Mouse (Mus musculus) hindbrain, postnatal 0 days (tissue): ENCODE data around the gene Plcb4. TPM values are rescaled to one million over a fixed set of nuclear protein-coding genes. Genes with fewer than 3 reads are reported as not detected.

ENCODE experiments used
- ATAC-seq: fragments of 200-750 bp; cut with Nextera tagmentation; 2 replicates; pipeline ENCODE4 v1.8.0; 2017; ENCODE audit warnings: mild to moderate bottlenecking, moderate TSS enrichment, moderate library complexity
- DNase-seq: peaks from one replicate; pipeline ENCODE4 v3.0.0-alpha.2; 2015; ENCODE audit warnings: low spot score
- H3K27ac ChIP-seq: fragments of 300-500 bp; sonication (generic); 2 replicates; pipeline ENCODE4 v1.5.1; 2014; ENCODE audit warnings: mild to moderate bottlenecking
- H3K27me3 ChIP-seq: fragments of 300-500 bp; sonication (generic); 2 replicates; pipeline ENCODE4 v1.6.1; 2014; ENCODE audit warnings: low read length, mixed read lengths; ENCODE audit not compliant: insufficient read depth
- H3K36me3 ChIP-seq: fragments of 300-500 bp; sonication (generic); 2 replicates; pipeline ENCODE4 v1.6.1; 2014; ENCODE audit warnings: low read length, mixed read lengths; ENCODE audit not compliant: insufficient read depth
- H3K4me1 ChIP-seq: fragments of 300-500 bp; sonication (generic); 2 replicates; pipeline ENCODE4 v1.6.1; 2014; ENCODE audit warnings: antibody characterized with exemption, low read length, mixed read lengths; ENCODE audit not compliant: insufficient read depth
- H3K4me2 ChIP-seq: fragments of 300-500 bp; sonication (generic); 2 replicates; pipeline ENCODE4 v1.6.1; 2014; ENCODE audit warnings: low read depth, mild to moderate bottlenecking, low read length, moderate library complexity, mixed read lengths
- H3K4me3 ChIP-seq: fragments of 300-500 bp; sonication (generic); 2 replicates; pipeline ENCODE4 v1.5.1; 2014; ENCODE audit warnings: low read length
- H3K9ac ChIP-seq: fragments of 300-500 bp; sonication (generic); replicated peaks from 2 replicates; pipeline ENCODE4 v1.6.1; 2014; ENCODE audit warnings: mild to moderate bottlenecking, low read length, moderate library complexity, mixed read lengths
- H3K9me3 ChIP-seq: fragments of 300-500 bp; sonication (generic); 2 replicates; pipeline ENCODE4 v1.6.1; 2016; ENCODE audit warnings: low read length, mixed read lengths
- CTCF ChIP-seq: IDR thresholded peaks from 2 replicates; pipeline ENCODE4 v1.5.1; 2016; ENCODE audit warnings: antibody characterized with exemption, control low read depth, low read depth
- WGBS: fragments of 180-500 bp; shearing (Covaris S2); extraction: QIAGEN DNeasy Blood & Tissue Kit; methylation state at CpG from one replicate; pipeline ENCODE4 v1.1.7; 2014; 5-methylcytosine and 5-hydroxymethylcytosine counted together
- polyA plus RNA-seq: library from polyadenylated mRNA; unstranded; fragments of >200 nt; fragmentation: Nextera tagmentation; extraction: Ambion mirVana; gene quantifications from 2 replicates; pipeline ENCODE4 v1.2.1, GENCODE M21; 2015
- total RNA-seq: library from RNA; depleted of rRNA; stranded (reverse); fragments of >200 nt; gene quantifications from 2 replicates; pipeline ENCODE4 v1.2.3, GENCODE M21; 2014

Plcb4 gene
- total and polyA plus RNA-seq, 2 experiments from 2014 or later: 43.0 to 46.9 TPM

GRCm38 (mm10) chr2:135712331-135712730 is 53.5 kb downstream of the Plcb4 start:
- ATAC-seq: no peak
- H3K4me1 ChIP-seq: peaks cover 12% of the 10 kb centered on the region
- TF ChIP-seq CTCF: no peak
- no peak overlapping the region for H3K4me3 ChIP-seq
- H3K27me3 ChIP-seq: no peaks in the 10 kb centered on the region
- no peaks in the 10 kb centered on the region for H3K9me3 ChIP-seq
- no peaks in the 10 kb centered on the region for H3K36me3 ChIP-seq
- DNase-seq: peak; percentile 26
- H3K27ac ChIP-seq: 0 out of 2 replicates have a peak overlapping the region, but pooled peaks have one; percentile 69
- H3K9ac ChIP-seq: no peak overlapping the region
- peak overlapping the region; percentile 49 for H3K4me2 ChIP-seq
- WGBS: 12% methylated on average over 5 of the region's 5 CpGs

- WGBS: 63% methylated on average over 6 of the region's 6 CpGs
- H3K9ac ChIP-seq: no peak overlapping the region
- DNase-seq (no peak), ATAC-seq (no peak)
- H3K27ac ChIP-seq: no peak overlapping the region
- peaks cover 17% of the 10 kb centered on the region for H3K4me1 ChIP-seq
- no peak overlapping the region for H3K4me3 ChIP-seq
- no peak overlapping the region for H3K4me2 ChIP-seq
- no peak for TF ChIP-seq CTCF
- no peaks in the 10 kb centered on the region for H3K9me3 ChIP-seq
- no peaks in the 10 kb centered on the region for H3K27me3 ChIP-seq
- no peaks in the 10 kb centered on the region for H3K36me3 ChIP-seq
These were observed 54.1 kb downstream of the Plcb4 start for GRCm38 (mm10) chr2:135712921-135713320.

DNA sequence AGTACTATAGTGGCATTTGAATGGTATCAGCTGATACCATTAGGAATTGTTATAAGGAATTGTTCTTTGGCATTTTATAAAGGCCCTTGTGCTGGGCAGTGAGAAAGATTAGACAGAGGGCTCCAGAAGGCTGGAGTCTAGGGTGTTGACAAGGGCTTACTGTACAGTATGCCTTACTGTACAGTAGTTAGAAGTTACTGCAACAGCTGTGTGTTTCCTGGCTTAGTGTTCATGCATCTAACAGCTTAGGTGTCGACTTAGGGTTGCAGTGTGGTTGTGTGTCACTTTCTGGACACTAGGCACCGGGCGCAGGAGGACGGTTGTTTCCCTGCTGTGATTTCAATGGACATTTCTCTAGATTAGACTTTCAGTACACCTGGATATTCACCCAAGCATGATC is 57.4 kb downstream of the Plcb4 start:
- WGBS: 85% methylated on average over 4 of the region's 4 CpGs
- Histone ChIP-seq H3K9me3 (no peaks in the 10 kb centered on the region), H3K9ac (no peak overlapping the region), H3K4me3 (no peak overlapping the region), H3K36me3 (no peaks in the 10 kb centered on the region), H3K4me2 (no peak overlapping the region), H3K27me3 (no peaks in the 10 kb centered on the region), H3K27ac (no peak overlapping the region), H3K4me1 (peaks cover 14% of the 10 kb centered on the region)
- no peak for DNase-seq
- TF ChIP-seq CTCF: no peak
- ATAC-seq: no peak

DNA sequence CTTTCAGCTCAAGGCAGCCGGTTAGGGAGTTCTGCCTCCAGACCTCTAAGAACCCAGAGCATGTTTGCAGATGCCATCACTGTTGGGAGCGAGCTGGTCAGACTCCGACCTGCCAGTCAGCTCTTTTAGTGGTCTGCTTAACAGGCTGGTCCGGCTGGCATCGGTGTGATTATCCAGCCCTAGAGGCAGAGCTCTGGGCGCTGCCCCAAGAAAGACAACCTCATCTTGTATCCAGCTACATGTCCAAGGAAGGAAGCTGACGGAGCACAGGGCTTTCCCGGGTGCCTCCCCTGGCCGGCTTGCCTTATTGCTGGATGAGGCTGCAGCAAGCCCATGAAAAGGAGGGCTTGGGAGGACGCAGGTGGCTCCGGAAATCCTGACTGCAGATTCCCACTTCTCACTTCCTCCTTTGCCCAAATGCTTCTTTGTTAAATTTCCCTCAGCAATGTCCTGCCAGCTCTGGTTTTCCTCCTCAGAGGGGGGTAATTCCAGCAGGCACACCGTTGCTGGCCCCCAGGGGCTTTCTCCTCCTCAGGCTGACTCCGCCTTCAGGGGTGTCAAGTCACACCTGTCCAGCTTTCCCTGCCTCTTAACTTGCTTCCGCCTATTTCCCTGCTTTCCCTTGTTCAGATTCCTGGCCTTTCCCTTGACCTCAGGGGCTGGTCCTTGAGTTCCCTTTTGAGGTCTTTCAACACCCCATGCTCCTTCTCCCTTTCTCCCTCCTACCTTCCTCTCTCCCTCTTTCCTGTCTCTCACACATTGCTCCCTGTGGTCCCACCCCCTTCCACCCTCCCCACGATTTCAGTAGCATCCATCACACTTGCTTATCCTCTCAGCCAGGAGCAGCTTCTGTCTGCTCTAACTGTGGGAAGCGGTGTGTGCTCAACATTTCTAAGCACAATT is 58.7 kb downstream of the Plcb4 start:
- peaks cover 7% of the 10 kb centered on the region for H3K4me1 ChIP-seq
- peak overlapping the region; percentile 21; the same call in 1 of the 2 replicates for H3K9ac ChIP-seq
- peak; percentile 84 for ATAC-seq

DNA sequence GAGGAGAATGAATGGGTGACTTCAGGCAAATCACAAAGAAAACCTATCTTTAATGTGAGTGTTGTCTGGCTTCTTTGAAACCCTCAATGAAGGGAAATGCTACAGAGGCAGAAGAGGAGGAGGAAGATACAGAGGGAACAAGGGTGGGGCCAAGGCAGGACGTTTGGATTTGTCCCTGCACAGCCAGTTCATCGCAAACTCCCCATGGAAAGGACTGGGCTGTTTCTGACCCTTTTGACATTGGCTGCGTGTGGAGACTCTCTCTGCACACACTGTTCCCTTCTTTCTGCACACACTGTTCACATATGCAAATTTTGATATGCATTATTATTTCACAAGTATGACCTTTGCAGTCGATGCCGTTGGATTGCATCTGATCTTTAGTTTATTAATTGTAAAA is 63.3 kb downstream of the Plcb4 start:
- no peak overlapping the region for H3K27ac ChIP-seq
- H3K4me3 ChIP-seq: no peak overlapping the region
- no peaks in the 10 kb centered on the region for H3K9me3 ChIP-seq
- no peaks in the 10 kb centered on the region for H3K36me3 ChIP-seq
- no peak for ATAC-seq
- no peak for DNase-seq
- no peak overlapping the region for H3K4me2 ChIP-seq
- TF ChIP-seq CTCF: no peak
- no peaks in the 10 kb centered on the region for H3K27me3 ChIP-seq
- no peak overlapping the region for H3K9ac ChIP-seq
- peaks cover 6% of the 10 kb centered on the region; the same call in 1 of the 2 replicates for H3K4me1 ChIP-seq
- WGBS: 47% methylated on average over 5 of the region's 5 CpGs

More for the DNA sequence above, 58.7 kb downstream of the Plcb4 start:
- no peak for TF ChIP-seq CTCF
- 19% methylated on average over 16 of the region's 16 CpGs for WGBS
- Histone ChIP-seq H3K9me3 (no peaks in the 10 kb centered on the region), H3K36me3 (no peaks in the 10 kb centered on the region), H3K4me2 (peak overlapping the region; percentile 43), H3K27ac (peak overlapping the region; percentile 86), H3K4me3 (no peak overlapping the region), H3K27me3 (no peaks in the 10 kb centered on the region)
- peak; percentile 76 for DNase-seq

DNA sequence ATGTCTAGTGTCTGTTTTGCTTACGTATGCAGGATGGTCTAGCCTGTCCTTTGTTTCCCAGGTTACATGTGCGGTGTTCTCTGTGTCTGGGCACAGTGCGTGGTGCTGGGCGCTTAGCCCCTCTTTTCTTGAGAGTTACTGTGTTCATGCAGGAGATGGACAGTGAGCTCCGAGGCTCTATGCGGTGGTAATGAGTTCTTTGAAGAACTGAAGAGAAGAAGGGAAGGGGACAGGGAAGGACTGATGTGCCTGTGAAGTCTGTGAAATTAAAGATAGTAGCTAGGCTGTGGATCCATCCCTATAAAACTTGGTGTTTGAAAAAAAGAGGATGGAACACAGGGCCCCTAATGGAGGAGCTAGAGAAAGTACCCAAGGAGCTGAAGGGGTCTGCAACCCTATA is 64.6 kb downstream of the Plcb4 start:
- Histone ChIP-seq H3K27ac (no peak overlapping the region), H3K4me1 (peaks cover 3% of the 10 kb centered on the region; the same call in 1 of the 2 replicates), H3K27me3 (no peaks in the 10 kb centered on the region), H3K9me3 (no peaks in the 10 kb centered on the region), H3K4me2 (no peak overlapping the region), H3K4me3 (no peak overlapping the region), H3K9ac (no peak overlapping the region), H3K36me3 (no peaks in the 10 kb centered on the region)
- WGBS: 91% methylated on average over 6 of the region's 6 CpGs
- ATAC-seq (no peak), DNase-seq (no peak)
- no peak for TF ChIP-seq CTCF

GRCm38 (mm10) chr2:135724489-135724888 is 65.7 kb downstream of the Plcb4 start:
- H3K4me2 ChIP-seq: no peak overlapping the region
- DNase-seq (no peak), ATAC-seq (no peak)
- H3K9ac ChIP-seq: no peak overlapping the region
- peaks cover 3% of the 10 kb centered on the region; the same call in 1 of the 2 replicates for H3K4me1 ChIP-seq
- no peaks in the 10 kb centered on the region for H3K27me3 ChIP-seq
- no peak for TF ChIP-seq CTCF
- 85% methylated on average over 10 of the region's 10 CpGs for WGBS
- no peak overlapping the region for H3K27ac ChIP-seq
- no peaks in the 10 kb centered on the region for H3K36me3 ChIP-seq
- no peak overlapping the region for H3K4me3 ChIP-seq
- no peaks in the 10 kb centered on the region for H3K9me3 ChIP-seq
